Mouse (Mus musculus) MEL (cell line): ENCODE measurements around the gene Olfr1167. TPM values are rescaled to one million over a fixed set of nuclear protein-coding genes. Genes with fewer than 3 reads are reported as not detected.

Source experiments
- polyA plus RNA-seq, 2 experiments: library from polyadenylated mRNA; stranded (reverse) in 1 of 2; unstranded in 1 of 2; fragments of >175 nt in 1 of 2; fragments of >200 nt in 1 of 2; gene quantifications; 2 replicates each; pipeline versions ENCODE4 v1.2.1 to v1.2.4; 2012; ENCODE audit warnings: low replicate concordance in 2 of 2, low read depth in 1 of 2; ENCODE audit not compliant: insufficient read length in 2 of 2, insufficient read depth in 1 of 2, missing spikeins in 1 of 2
- total RNA-seq: library from RNA; depleted of rRNA; stranded (reverse); fragments of 300-350 nt; gene quantifications from 2 replicates; pipeline ENCODE4 v1.2.3, GENCODE M21; 2012; rRNA removed

The Olfr1167 gene
- total and polyA plus RNA-seq, 3 experiments: 0.26 TPM; not detected in 2

Other genes starting within 250 kb of the Olfr1167 start
- not detected in 2 replicates for gene Olfr1155, start 210.1 kb downstream of the Olfr1167 start, total RNA-seq
- gene Olfr1155, start 210.1 kb downstream of the Olfr1167 start, polyA plus RNA-seq: not detected
- not detected in 2 replicates for gene Olfr1156, start 202.1 kb downstream of the Olfr1167 start, total RNA-seq
- gene Olfr1156, start 202.1 kb downstream of the Olfr1167 start, polyA plus RNA-seq: under 1 TPM in 1 of 2 experiments, not detected in 1; 0.03 TPM
- not detected in 2 replicates for gene Olfr1157, start 186.9 kb downstream of the Olfr1167 start, total RNA-seq
- gene Olfr1157, start 186.9 kb downstream of the Olfr1167 start, polyA plus RNA-seq: not detected
- gene Olfr74, start 180.5 kb downstream of the Olfr1167 start, total RNA-seq: not detected in 2 replicates
- not detected for gene Olfr74, start 180.5 kb downstream of the Olfr1167 start, polyA plus RNA-seq
- gene Olfr1158, start 165.1 kb downstream of the Olfr1167 start, total RNA-seq: not detected in 2 replicates
- not detected for gene Olfr1158, start 165.1 kb downstream of the Olfr1167 start, polyA plus RNA-seq
- not detected in 2 replicates for gene Olfr1160, start 146.9 kb downstream of the Olfr1167 start, total RNA-seq
- gene Olfr1160, start 146.9 kb downstream of the Olfr1167 start, polyA plus RNA-seq: not detected
- not detected in 2 replicates for gene Olfr1161, start 132.4 kb downstream of the Olfr1167 start, total RNA-seq
- not detected for gene Olfr1161, start 132.4 kb downstream of the Olfr1167 start, polyA plus RNA-seq
- not detected in 2 replicates for gene Olfr73, start 117.5 kb downstream of the Olfr1167 start, total RNA-seq
- gene Olfr73, start 117.5 kb downstream of the Olfr1167 start, polyA plus RNA-seq: not detected
- gene Olfr1162, start 104.1 kb downstream of the Olfr1167 start, total RNA-seq: not detected in 2 replicates
- not detected for gene Olfr1162, start 104.1 kb downstream of the Olfr1167 start, polyA plus RNA-seq
- not detected in 2 replicates for gene Olfr1163, start 83.4 kb downstream of the Olfr1167 start, total RNA-seq
- gene Olfr1163, start 83.4 kb downstream of the Olfr1167 start, polyA plus RNA-seq: not detected
- gene Olfr1164, start 61.2 kb downstream of the Olfr1167 start, total RNA-seq: not detected in 2 replicates
- gene Olfr1164, start 61.2 kb downstream of the Olfr1167 start, polyA plus RNA-seq: not detected
- gene Olfr1166, start 26.9 kb downstream of the Olfr1167 start, total RNA-seq: not detected in 2 replicates
- not detected for gene Olfr1166, start 26.9 kb downstream of the Olfr1167 start, polyA plus RNA-seq
- gene Olfr1168, start 26.7 kb upstream of the Olfr1167 start, total RNA-seq: not detected in 2 replicates
- not detected for gene Olfr1168, start 26.7 kb upstream of the Olfr1167 start, polyA plus RNA-seq
- not detected in 2 replicates for gene Olfr1170, start 73.1 kb upstream of the Olfr1167 start, total RNA-seq
- not detected for gene Olfr1170, start 73.1 kb upstream of the Olfr1167 start, polyA plus RNA-seq
- not detected in 2 replicates for gene Olfr1173, start 124.7 kb upstream of the Olfr1167 start, total RNA-seq
- gene Olfr1173, start 124.7 kb upstream of the Olfr1167 start, polyA plus RNA-seq: not detected
- not detected in 2 replicates for gene Olfr1174-ps, start 159.9 kb upstream of the Olfr1167 start, total RNA-seq
- gene Olfr1174-ps, start 159.9 kb upstream of the Olfr1167 start, polyA plus RNA-seq: not detected
- not detected in 2 replicates for gene Olfr1175-ps, start 172.0 kb upstream of the Olfr1167 start, total RNA-seq
- gene Olfr1175-ps, start 172.0 kb upstream of the Olfr1167 start, polyA plus RNA-seq: under 1 TPM in 1 of 2 experiments, not detected in 1; 0.01 TPM
- gene Olfr1176, start 181.5 kb upstream of the Olfr1167 start, total RNA-seq: not detected in 2 replicates
- not detected for gene Olfr1176, start 181.5 kb upstream of the Olfr1167 start, polyA plus RNA-seq
- not detected in 2 replicates for gene Olfr1177-ps, start 191.3 kb upstream of the Olfr1167 start, total RNA-seq
- gene Olfr1177-ps, start 191.3 kb upstream of the Olfr1167 start, polyA plus RNA-seq: not detected
- not detected in 2 replicates for gene Olfr1178, start 231.9 kb upstream of the Olfr1167 start, total RNA-seq
- not detected for gene Olfr1178, start 231.9 kb upstream of the Olfr1167 start, polyA plus RNA-seq